Mouse (Mus musculus) lung, embryonic 16.5 days (tissue): Measurements from ENCODE around the gene Lrrc9. TPM values are rescaled to one million over a fixed set of nuclear protein-coding genes. Genes with fewer than 3 reads are reported as not detected.

Experiments used
- ATAC-seq: fragments of 200-750 bp; cut with Nextera tagmentation; 2 replicates; pipeline ENCODE4 v1.8.0; 2017; ENCODE audit warnings: low read depth, mild to moderate bottlenecking, moderate library complexity
- H3K27ac ChIP-seq: fragments of 300-500 bp; sonication (generic); 2 replicates; pipeline ENCODE4 v1.5.1; 2014; ENCODE audit warnings: mild to moderate bottlenecking, control low read depth, low read length
- H3K27me3 ChIP-seq: fragments of 300-500 bp; sonication (generic); 2 replicates; pipeline ENCODE4 v1.6.1; 2014; ENCODE audit warnings: low read depth, low read length, mixed read lengths; ENCODE audit not compliant: control insufficient read depth, insufficient read depth
- H3K36me3 ChIP-seq: fragments of 300-500 bp; sonication (generic); 2 replicates; pipeline ENCODE4 v1.6.1; 2014; ENCODE audit warnings: low read length; ENCODE audit not compliant: control insufficient read depth, insufficient read depth
- H3K4me1 ChIP-seq: fragments of 300-500 bp; sonication (generic); replicated peaks from 2 replicates; pipeline ENCODE4 v1.6.1; 2014; ENCODE audit warnings: low read length, mixed read lengths; ENCODE audit not compliant: control insufficient read depth, insufficient read depth
- H3K4me2 ChIP-seq: fragments of 300-500 bp; sonication (generic); 2 replicates; pipeline ENCODE4 v1.6.1; 2014; ENCODE audit warnings: low read depth, low read length, control low read depth
- H3K4me3 ChIP-seq: fragments of 300-500 bp; sonication (generic); 2 replicates; pipeline ENCODE4 v1.5.1; 2014; ENCODE audit warnings: mild to moderate bottlenecking, low read length, control low read depth
- H3K9ac ChIP-seq: fragments of 300-500 bp; sonication (generic); 2 replicates; pipeline ENCODE4 v1.6.1; 2014; ENCODE audit warnings: low read length, control low read depth
- H3K9me3 ChIP-seq: fragments of 300-500 bp; sonication (generic); 2 replicates; pipeline ENCODE4 v1.6.1; 2016; ENCODE audit warnings: low read length; ENCODE audit not compliant: control insufficient read depth
- WGBS: fragments of 180-500 bp; shearing (Covaris S2); extraction: QIAGEN DNeasy Blood & Tissue Kit; methylation state at CpG from one replicate; pipeline ENCODE4 v1.1.7; 2014; 5-methylcytosine and 5-hydroxymethylcytosine counted together
- polyA plus RNA-seq: library from polyadenylated mRNA; unstranded; fragments of >200 nt; fragmentation: Nextera tagmentation; extraction: Ambion mirVana; gene quantifications from 2 replicates; pipeline ENCODE4 v1.2.1, GENCODE M21; 2015

Gene Lrrc9
- polyA plus RNA-seq, 1 experiment from 2014 or later, result 0.50 TPM

- Histone ChIP-seq H3K4me1 (no peaks in the 10 kb centered on the region), H3K27me3 (no peaks in the 10 kb centered on the region), H3K27ac (no peak overlapping the region), H3K36me3 (no peaks in the 10 kb centered on the region), H3K4me3 (no peak overlapping the region), H3K4me2 (no peak overlapping the region), H3K9ac (no peak overlapping the region), H3K9me3 (no peaks in the 10 kb centered on the region)
- ATAC-seq, result no peak
- 80% methylated on average over 5 of the region's 5 CpGs for WGBS
Measured at GRCm38 (mm10) chr12:72465826-72466501, 24.3 kb downstream of the Lrrc9 start.

DNA sequence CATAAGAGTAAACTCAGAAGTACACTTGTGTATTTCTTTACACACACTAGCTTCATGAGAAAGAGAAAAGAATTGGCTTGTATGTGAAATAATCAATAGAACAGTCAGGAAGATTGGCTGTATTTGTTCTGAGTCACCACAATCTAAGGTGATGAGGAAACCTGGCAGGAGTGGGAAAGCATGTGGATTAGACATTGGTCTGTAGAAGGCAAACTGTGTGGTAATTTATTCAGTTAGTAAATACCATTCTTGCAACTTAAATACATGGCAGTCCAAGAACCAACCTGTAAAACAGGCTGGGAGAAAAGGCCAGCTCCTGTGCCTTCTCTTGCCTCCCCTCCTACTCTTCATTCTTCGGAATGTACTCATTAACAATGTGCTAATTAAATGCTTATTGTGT is 25.6 kb downstream of the Lrrc9 start:
- Histone ChIP-seq H3K4me2 (no peak overlapping the region), H3K27me3 (no peaks in the 10 kb centered on the region), H3K9ac (no peak overlapping the region), H3K27ac (no peak overlapping the region), H3K4me1 (no peaks in the 10 kb centered on the region), H3K36me3 (no peaks in the 10 kb centered on the region), H3K9me3 (no peaks in the 10 kb centered on the region), H3K4me3 (no peak overlapping the region)
- no peak for ATAC-seq
- 92% methylated on average over 1 of the region's 1 CpGs for WGBS

DNA sequence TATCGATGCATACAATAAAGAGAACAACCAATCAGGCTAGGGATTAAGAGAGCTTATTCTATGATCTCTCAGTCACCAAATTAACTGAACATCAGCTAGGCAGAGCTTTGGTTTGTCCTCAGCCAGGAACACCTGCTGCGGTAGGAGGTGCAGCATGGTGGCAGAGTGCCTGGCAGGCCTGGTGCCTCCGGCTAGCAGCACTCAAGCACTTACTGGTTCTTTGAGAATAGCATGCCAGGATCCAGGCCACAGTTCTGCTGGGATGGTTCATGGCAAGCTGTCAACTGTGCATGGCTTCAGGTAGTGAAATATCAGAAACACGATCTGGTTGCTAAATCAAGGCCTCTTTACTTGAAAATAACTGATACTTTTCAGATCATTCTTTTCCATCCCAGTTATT is 26.1 kb downstream of the Lrrc9 start:
- Histone ChIP-seq H3K27me3 (no peaks in the 10 kb centered on the region), H3K36me3 (no peaks in the 10 kb centered on the region), H3K4me1 (no peaks in the 10 kb centered on the region), H3K9ac (no peak overlapping the region), H3K4me2 (no peak overlapping the region), H3K9me3 (no peaks in the 10 kb centered on the region), H3K4me3 (no peak overlapping the region), H3K27ac (no peak overlapping the region)
- ATAC-seq, result no peak
- WGBS, result 89% methylated on average over 4 of the region's 4 CpGs

DNA sequence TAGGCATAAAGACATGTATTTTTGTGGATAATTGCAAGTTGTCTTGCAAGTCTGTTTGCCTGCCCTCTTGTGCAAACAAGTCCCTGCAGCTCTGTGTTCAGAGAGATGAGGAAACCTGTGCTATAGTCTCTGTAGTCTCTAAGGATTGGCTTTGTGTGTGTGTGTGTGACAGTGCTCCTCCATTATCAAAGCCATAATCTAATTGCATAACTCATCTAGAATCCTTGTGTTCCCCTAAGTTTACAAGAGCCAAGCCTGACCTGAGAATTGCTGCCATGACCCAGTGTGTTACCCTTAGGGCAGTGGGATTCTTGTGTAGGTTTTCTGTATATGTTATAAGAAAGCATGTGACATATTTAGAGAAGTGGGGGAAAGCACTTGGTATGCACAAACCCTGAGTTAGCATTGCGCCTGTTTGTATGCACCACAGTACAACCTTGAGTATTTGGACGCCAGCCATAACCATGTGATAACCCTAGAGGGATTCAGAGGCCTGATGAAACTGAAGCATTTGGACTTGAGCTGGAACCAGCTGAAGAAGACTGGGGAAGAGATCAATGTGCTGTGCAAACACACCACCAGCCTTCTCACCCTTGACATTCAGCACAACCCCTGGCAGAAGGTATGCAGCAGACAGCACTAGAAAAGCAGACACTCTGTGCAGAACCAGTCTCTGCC is 35.2 kb downstream of the Lrrc9 start:
- no peak for ATAC-seq
- H3K9me3 ChIP-seq, result no peaks in the 10 kb centered on the region
- no peak overlapping the region for H3K27ac ChIP-seq
- H3K4me3 ChIP-seq, result no peak overlapping the region
- no peak overlapping the region for H3K4me2 ChIP-seq
- H3K9ac ChIP-seq, result no peak overlapping the region
- no peaks in the 10 kb centered on the region for H3K4me1 ChIP-seq
- no peaks in the 10 kb centered on the region for H3K27me3 ChIP-seq
- WGBS, result 59% methylated on average over 2 of the region's 2 CpGs
- H3K36me3 ChIP-seq, result no peaks in the 10 kb centered on the region

DNA sequence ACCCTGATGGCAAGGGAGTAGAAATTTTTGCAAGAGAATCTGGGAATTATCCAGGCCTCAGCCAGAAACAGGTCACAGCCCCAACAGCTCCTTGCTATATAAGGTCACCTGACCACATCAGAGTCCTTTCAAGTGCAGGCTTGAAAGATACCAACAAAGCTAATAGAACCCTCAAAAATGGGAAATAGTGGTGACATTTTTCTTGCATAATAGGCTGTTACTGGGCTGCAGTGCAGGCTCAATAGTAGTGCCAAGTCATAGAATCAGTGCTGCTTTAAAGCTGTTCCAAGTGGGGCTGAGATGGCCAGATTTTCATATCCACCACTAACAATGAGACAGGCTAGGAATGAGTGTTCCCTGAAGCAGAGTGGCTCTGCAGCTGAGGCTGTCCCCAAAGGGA is 40.6 kb downstream of the Lrrc9 start:
- Histone ChIP-seq H3K36me3 (no peaks in the 10 kb centered on the region), H3K27ac (no peak overlapping the region), H3K9ac (no peak overlapping the region), H3K9me3 (no peaks in the 10 kb centered on the region), H3K4me3 (no peak overlapping the region), H3K4me2 (no peak overlapping the region), H3K4me1 (no peaks in the 10 kb centered on the region), H3K27me3 (no peaks in the 10 kb centered on the region)
- no peak; the same call in 1 of the 2 replicates for ATAC-seq

DNA sequence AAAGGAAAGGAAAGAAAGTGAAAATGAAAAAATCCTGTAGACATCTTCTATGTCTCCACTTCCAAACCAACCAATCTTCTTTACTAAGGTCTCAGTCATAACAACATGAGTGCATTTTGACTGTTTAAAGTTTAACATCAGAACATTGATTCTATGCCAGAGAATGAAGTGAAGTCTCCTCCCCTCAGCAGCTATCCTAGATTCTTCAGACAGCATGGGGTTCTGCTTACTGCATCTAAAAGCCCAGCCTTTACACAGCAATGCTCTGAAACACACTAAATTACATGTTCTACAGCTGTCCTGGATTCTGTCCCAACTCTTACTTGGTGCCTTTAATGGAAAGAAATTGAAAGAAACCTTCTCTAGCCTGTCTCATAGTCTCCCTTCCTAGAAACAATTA is 43.2 kb downstream of the Lrrc9 start:
- no peak overlapping the region for H3K9ac ChIP-seq
- H3K9me3 ChIP-seq, result no peaks in the 10 kb centered on the region
- H3K4me2 ChIP-seq, result no peak overlapping the region
- H3K4me3 ChIP-seq, result no peak overlapping the region
- H3K36me3 ChIP-seq, result no peaks in the 10 kb centered on the region
- no peaks in the 10 kb centered on the region for H3K27me3 ChIP-seq
- no peaks in the 10 kb centered on the region for H3K4me1 ChIP-seq
- no peak overlapping the region for H3K27ac ChIP-seq
- peak; percentile 82 for ATAC-seq

GRCm38 (mm10) chr12:72487498-72487897 is 45.8 kb downstream of the Lrrc9 start:
- H3K4me1 ChIP-seq, result no peaks in the 10 kb centered on the region; the same call in 1 of the 2 replicates
- H3K9me3 ChIP-seq, result no peaks in the 10 kb centered on the region
- H3K4me2 ChIP-seq, result no peak overlapping the region
- no peak overlapping the region for H3K4me3 ChIP-seq
- no peaks in the 10 kb centered on the region for H3K27me3 ChIP-seq
- H3K27ac ChIP-seq, result no peak overlapping the region
- 60% methylated on average over 3 of the region's 3 CpGs for WGBS
- H3K9ac ChIP-seq, result no peak overlapping the region
- no peaks in the 10 kb centered on the region for H3K36me3 ChIP-seq
- no peak for ATAC-seq

- Histone ChIP-seq H3K36me3 (no peaks in the 10 kb centered on the region), H3K27ac (0 out of 2 replicates have a peak overlapping the region, but pooled peaks have one; percentile 36), H3K4me3 (no peak overlapping the region), H3K9me3 (no peaks in the 10 kb centered on the region), H3K9ac (no peak overlapping the region), H3K4me2 (no peak overlapping the region), H3K27me3 (no peaks in the 10 kb centered on the region), H3K4me1 (no peaks in the 10 kb centered on the region; the same call in 1 of the 2 replicates)
- 56% methylated on average over 3 of the region's 3 CpGs for WGBS
- peak; percentile 86 for ATAC-seq
Measured at GRCm38 (mm10) chr12:72489995-72490394, 48.3 kb downstream of the Lrrc9 start.

DNA sequence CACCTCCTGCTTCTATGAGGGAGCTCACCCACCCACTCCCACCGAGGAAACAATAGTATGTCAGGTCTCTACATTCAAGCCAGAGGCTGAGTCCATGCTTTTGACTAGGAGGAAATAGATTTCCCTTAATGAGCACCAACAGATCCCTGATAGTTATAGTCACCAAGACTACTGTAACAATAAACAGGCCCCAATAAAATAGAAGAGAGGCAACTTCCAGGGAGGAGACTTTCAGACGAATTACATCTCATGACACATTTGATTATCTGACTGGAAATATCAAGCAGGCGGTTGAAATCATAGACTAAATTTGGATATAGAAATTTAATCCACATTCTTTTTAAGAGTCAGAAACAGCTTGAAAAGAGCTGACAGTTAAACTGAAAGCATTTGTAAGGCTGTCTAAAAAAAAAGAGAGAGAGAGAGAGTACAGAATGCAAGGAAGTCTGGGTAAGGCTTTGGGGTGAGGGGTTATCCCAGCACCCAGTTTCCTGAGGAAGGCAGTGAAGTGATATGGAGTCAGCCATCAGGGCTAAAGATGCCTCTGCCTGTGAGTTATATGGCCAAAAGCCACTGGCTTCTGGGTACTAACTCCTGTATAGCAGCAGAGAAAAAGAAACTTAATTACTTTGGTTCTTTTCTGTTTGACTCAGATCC is 49.5 kb downstream of the Lrrc9 start:
- WGBS, result 42% methylated on average over 3 of the region's 3 CpGs
- peak; percentile 65 for ATAC-seq
- H3K9me3 ChIP-seq, result no peaks in the 10 kb centered on the region

More for the DNA sequence above, 49.5 kb downstream of the Lrrc9 start:
- Histone ChIP-seq H3K4me2 (no peak overlapping the region), H3K4me3 (no peak overlapping the region), H3K36me3 (no peaks in the 10 kb centered on the region), H3K4me1 (no peaks in the 10 kb centered on the region; the same call in 1 of the 2 replicates), H3K27me3 (no peaks in the 10 kb centered on the region), H3K27ac (peak overlapping the region; percentile 23), H3K9ac (no peak overlapping the region)
